Mouse (Mus musculus): ENCODE data around the gene Ins2. TPM values are rescaled to one million over a fixed set of nuclear protein-coding genes. Genes with fewer than 3 reads are reported as not detected.

Ins2 gene
- total RNA-seq (2021): not detected
- long read RNA-seq, experiment 1: 0 reads
- long read RNA-seq, experiment 2: 0 reads

DNA sequence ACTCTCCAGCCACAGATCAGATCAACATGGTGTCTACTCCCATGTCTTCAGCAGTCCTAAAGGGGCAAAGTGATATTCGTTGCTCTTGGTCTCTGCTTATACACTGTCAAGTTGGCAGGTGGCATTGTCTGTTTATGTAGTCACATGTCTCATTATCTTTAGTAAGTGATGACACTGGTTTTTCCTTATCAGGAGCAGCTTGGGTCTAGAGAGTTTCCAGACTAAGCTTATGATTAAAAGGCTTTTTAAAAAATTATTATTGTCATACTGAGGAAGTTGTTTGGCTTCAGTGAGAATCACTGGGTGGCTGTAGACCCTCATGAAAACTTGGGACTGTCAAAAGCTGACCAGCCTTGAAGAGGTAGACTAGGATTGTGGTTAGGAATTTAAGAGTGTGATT is at the start of gene Ins2:
Gene Ins2 (minus strand): TSS at position 101 of the 400 bp plus-strand sequence.
- H3K4me3 ChIP-seq: no peak within 1 kb of the TSS

GRCm38 (mm10) chr7:142792650-142793275 is 49.6 kb upstream of the Ins2 start:
- H3K27ac ChIP-seq: no peak overlapping the region
- TF ChIP-seq CTCF (conservative IDR thresholded peaks at IDR 0.05): no peak
- H3K4me3 ChIP-seq: no peak overlapping the region
- no peak for DNase-seq (ENCODE audit: low spot score in 2 of 2)

More for the DNA sequence above, at the start of gene Ins2:
- DNase-seq (ENCODE audit: low spot score in 2 of 2): no peak
- H3K27ac ChIP-seq: no peak within 1 kb of the TSS
- TF ChIP-seq CTCF (conservative IDR thresholded peaks at IDR 0.05): no peak

DNA sequence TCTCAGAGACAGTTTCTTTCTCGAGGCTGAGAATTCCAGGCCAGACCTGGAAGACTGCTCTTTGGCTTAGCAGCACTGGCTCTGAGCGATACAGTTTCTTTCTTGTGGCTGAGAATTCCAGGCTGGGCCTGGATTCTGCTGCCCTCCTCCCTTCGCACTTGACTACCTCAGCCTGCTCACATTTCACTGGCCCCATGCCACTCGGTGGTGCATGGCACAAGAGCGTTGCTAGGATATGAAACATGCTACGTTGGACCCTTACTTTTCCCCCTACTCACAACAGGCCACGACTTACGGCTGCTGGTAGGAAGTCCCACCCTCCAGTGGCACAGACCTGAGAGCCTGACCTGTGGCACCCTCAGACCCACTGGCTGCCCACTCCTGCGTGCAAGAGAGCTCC is 46.5 kb upstream of the Ins2 start:
- no peak for DNase-seq (ENCODE audit: low spot score in 2 of 2)
- no peak overlapping the region for H3K27ac ChIP-seq
- TF ChIP-seq CTCF (conservative IDR thresholded peaks at IDR 0.05): no peak
- H3K4me3 ChIP-seq: no peak overlapping the region

DNA sequence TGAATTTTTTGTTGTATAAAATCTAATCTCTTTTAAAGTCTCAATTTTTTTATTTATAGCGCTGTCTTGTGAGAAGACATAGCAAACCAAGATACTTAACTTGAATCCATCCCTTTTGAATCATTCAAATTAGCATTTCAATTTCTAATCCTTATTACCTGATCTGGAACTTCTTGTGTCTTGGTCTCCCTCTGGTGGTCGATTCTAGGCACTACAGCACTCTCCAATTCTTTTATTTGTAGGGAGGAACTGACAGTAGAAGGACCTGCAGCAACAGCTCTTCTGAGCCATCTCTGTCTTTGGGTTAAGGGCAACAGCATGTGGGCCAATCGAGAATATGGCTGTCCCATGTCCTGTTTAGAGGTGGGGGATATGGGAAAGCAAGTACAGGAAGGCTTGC is 5.4 kb downstream of the Ins2 start:
- Histone ChIP-seq H3K27ac (no peak overlapping the region), H3K4me3 (no peak overlapping the region)
- peak; percentile 90 for TF ChIP-seq CTCF (conservative IDR thresholded peaks at IDR 0.05)
- DNase-seq (ENCODE audit: low spot score in 2 of 2): peak; percentile 10 to 36

- no peak overlapping the region for H3K27ac ChIP-seq
- peak; percentile 94 for TF ChIP-seq CTCF (conservative IDR thresholded peaks at IDR 0.05)
- H3K4me3 ChIP-seq: no peak overlapping the region
- peak; percentile 28 to 34 for DNase-seq (ENCODE audit: low spot score in 2 of 2)
These were observed 6.2 kb downstream of the Ins2 start for GRCm38 (mm10) chr7:142736943-142737490.

GRCm38 (mm10) chr7:142725973-142726372 is 17.2 kb downstream of the Ins2 start:
- no peak overlapping the region for H3K27ac ChIP-seq
- TF ChIP-seq CTCF (conservative IDR thresholded peaks at IDR 0.05): peak; percentile 85
- no peak for DNase-seq (ENCODE audit: low spot score in 2 of 2)
- no peak overlapping the region for H3K4me3 ChIP-seq

DNA sequence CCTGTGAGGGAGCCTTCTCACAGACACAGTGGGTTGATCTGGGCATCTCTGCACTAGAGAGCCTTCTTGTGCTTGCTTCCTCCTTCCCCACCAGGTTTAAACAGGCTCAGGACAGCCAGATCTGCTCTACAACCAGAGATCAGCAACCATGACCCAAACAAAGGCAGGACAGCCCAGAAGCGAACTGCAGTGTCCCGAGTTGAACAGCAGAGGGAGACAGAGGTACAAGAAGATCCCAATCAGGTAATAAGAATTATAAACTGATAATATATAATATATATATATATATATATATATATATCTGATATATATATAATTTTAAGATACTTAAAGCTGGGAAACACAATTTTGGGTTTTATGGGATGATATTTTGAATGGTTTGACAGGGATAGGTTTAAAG is 22.5 kb downstream of the Ins2 start:
- peak; percentile 82 for TF ChIP-seq CTCF (conservative IDR thresholded peaks at IDR 0.05)
- no peak overlapping the region for H3K27ac ChIP-seq
- no peak overlapping the region for H3K4me3 ChIP-seq
- DNase-seq (ENCODE audit: low spot score in 2 of 2): peak; percentile 2 to 38

DNA sequence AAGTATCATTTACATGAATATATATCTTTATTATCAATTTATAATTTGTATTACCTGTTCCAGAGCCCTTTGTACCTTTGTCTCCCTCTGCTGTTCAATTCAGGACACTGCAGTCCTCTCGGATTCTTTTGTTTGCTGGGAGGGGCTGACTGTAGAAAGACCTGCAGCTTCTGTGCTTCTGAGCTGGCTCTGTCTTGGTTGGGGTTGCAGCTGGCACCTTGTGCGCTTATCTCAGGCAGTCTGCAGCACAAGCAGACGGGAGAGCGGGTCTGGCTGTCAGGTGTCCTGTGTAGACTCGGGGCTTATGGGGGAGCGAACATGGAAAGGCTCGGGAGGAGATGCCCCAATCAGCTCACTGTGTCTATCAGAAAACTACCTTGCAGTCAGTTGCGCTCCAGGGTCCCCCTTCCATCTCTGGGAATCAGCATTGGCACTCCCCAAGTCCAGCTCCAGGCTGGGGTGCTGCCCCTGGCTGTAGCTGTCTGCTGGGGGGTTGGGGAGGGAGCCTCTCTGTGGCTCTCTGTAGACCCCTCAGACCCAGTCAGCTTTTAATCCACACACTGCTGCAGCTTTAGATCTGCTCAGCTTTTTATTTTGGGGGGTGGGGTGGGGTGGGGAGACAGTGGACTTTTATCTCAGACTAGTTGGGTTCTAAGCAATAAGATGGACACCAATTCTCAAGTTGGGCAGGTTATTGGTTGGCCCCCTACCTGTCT is 28.2 kb downstream of the Ins2 start:
- peak; percentile 29 to 53 for DNase-seq (ENCODE audit: low spot score in 2 of 2)
- TF ChIP-seq CTCF (conservative IDR thresholded peaks at IDR 0.05): peak; percentile 96
- Histone ChIP-seq H3K27ac (no peak overlapping the region), H3K4me3 (peak overlapping the region; percentile 29)

DNA sequence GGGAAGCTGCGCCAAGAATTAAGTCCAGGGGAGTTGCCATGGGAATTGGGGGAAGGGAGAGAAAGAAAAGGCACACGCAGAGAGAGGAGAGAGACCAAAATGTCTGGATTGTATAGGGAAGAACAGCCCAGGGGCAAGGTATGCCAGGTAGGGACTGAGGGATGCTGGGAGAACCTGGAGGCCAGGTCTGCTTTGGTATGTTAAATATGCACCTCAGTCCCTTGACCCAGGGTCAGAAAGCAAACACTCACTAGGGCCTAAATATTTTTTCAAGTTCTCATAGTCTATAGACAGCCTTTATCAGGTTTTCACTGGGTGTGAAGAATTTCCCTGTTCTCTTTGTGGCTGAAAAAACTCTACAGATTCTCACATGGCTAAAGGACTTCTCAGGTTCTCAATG is 36.3 kb downstream of the Ins2 start:
- H3K27ac ChIP-seq: no peak overlapping the region
- DNase-seq (ENCODE audit: low spot score in 2 of 2): no peak
- H3K4me3 ChIP-seq: no peak overlapping the region
- TF ChIP-seq CTCF (conservative IDR thresholded peaks at IDR 0.05): no peak

GRCm38 (mm10) chr7:142699334-142699860 is 43.8 kb downstream of the Ins2 start:
- Histone ChIP-seq H3K4me3 (no peak overlapping the region), H3K27ac (no peak overlapping the region)
- DNase-seq (ENCODE audit: low spot score in 2 of 2): no peak
- TF ChIP-seq CTCF (conservative IDR thresholded peaks at IDR 0.05): no peak

- Histone ChIP-seq H3K27ac (no peak overlapping the region), H3K4me3 (no peak overlapping the region)
- no peak for TF ChIP-seq CTCF (conservative IDR thresholded peaks at IDR 0.05)
- DNase-seq (ENCODE audit: low spot score in 2 of 2): no peak
These were observed 64.6 kb downstream of the Ins2 start for GRCm38 (mm10) chr7:142678611-142679010.

DNA sequence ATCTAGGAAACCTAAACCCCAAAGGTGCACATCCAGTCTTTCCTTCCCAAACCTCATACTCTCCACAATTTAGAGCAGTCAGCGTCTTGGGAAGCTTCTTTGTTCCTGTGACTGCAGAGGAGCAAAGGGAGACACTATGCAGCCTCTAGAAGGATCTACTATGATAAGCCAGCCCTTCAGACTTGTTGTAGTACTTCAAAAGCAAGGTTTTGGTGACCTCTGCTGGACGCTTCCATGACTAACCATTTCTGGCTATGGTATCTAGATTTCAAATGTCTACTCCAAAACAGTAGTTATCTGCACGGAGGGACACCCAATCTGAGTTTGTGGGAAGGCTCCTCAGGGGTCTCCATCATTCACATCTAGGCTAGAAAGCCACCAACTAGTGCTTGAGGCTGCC is 67.5 kb downstream of the Ins2 start:
- TF ChIP-seq CTCF (conservative IDR thresholded peaks at IDR 0.05): peak; percentile 82
- Histone ChIP-seq H3K27ac (no peak overlapping the region), H3K4me3 (no peak overlapping the region)
- DNase-seq (ENCODE audit: low spot score in 2 of 2): peak; percentile 50 to 75

GRCm38 (mm10) chr7:142675141-142675540 is 68.0 kb downstream of the Ins2 start:
- no peak for TF ChIP-seq CTCF (conservative IDR thresholded peaks at IDR 0.05)
- Histone ChIP-seq H3K27ac (no peak overlapping the region), H3K4me3 (no peak overlapping the region)
- DNase-seq (ENCODE audit: low spot score in 2 of 2): no peak
